Comparison of ENCODE assay signal across 28 mouse cellular contexts in the genomic region with DNA sequence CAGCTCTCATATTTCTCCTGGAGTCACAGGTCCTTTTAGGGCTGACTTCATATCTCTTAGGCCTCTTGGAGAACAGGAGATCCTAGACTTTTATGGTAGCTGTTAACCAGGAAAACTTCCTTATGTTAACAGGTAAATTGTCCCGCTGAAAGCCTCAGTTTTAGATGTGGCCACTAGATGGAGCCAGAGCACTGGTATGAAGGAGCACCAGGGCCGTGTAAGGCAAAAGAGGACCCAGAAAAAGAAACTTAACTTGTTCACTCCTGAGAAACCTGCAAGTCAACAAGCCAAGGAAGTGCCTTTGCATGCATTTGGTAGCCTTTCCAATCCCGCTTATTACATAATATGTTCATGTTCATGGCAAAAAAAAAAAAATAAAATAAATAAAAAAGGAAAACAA. TPM values are rescaled to one million over a fixed set of nuclear protein-coding genes. Genes with fewer than 3 reads are reported as not detected.
DNase-seq lines count a peak whose midpoint lies in the region; ATAC-seq and TF ChIP-seq lines count a peak whose summit lies in the region.
"Not testable (repeated sequence)": the region's sequence is repeated elsewhere in the genome, so short reads cannot be mapped to it uniquely, and the experiment has no call there.
"Had no signal": no experiment of that assay in that cellular context is flagged by ENCODE, and none has a peak within 500 bp of the region (broad histone marks: within the 10 kb centered on the region; RNA-seq: fewer than 3 reads in every experiment).

No protein-coding gene starts in this region.

- H3K36me3 ChIP-seq in G1E (replicated peaks); forebrain, embryonic 16.5 days (ENCODE audit: control insufficient read depth, insufficient read depth); hindbrain, embryonic 14.5 days (replicated peaks; ENCODE audit: control insufficient read depth, insufficient read depth); intestine, postnatal 0 days (ENCODE audit: control insufficient read depth, insufficient read depth); midbrain, embryonic 15.5 days (replicated peaks); neural tube, embryonic 14.5 days (ENCODE audit: control insufficient read depth, insufficient read depth, low read length): not testable (repeated sequence)

- H3K4me3 ChIP-seq in G1E (ENCODE audit: low read depth, low read length); forebrain, embryonic 16.5 days (replicated peaks; ENCODE audit: low read length); hindbrain, embryonic 14.5 days (replicated peaks; ENCODE audit: low read length); intestine, postnatal 0 days (ENCODE audit: low read depth, low read length); midbrain, embryonic 15.5 days; neural tube, embryonic 14.5 days (ENCODE audit: low read depth, low read length): not testable (repeated sequence)

- ATAC-seq in G1E (ENCODE audit: extremely low read depth, insufficient number of reproducible peaks, low FRiP score, poor library complexity, severe bottlenecking), result peak; percentile 34; the same call in 1 of the 2 replicates
- ATAC-seq in erythroid progenitor cell, adult 5-6 weeks (replicated peaks; ENCODE audit: low FRiP score, poor library complexity, severe bottlenecking), result 0 out of 2 replicates have a peak, but pooled peaks have one; percentile 67
- peak; percentile 73; the same call in 1 of the 2 replicates for ATAC-seq in forebrain, embryonic 16.5 days
- ATAC-seq in hindbrain, embryonic 14.5 days (ENCODE audit: low FRiP score), result peak; percentile 53; the same call in 1 of the 2 replicates
- peak; percentile 45; the same call in 1 of the 2 replicates for ATAC-seq in intestine, postnatal 0 days
- ATAC-seq in megakaryocyte progenitor cell, adult 5-6 weeks (replicated peaks; ENCODE audit: poor library complexity), result peak; percentile 94
- ATAC-seq in midbrain, embryonic 15.5 days (replicated peaks), result peak; percentile 69
- 0 out of 2 replicates have a peak, but pooled peaks have one; percentile 38 for ATAC-seq in neural tube, embryonic 14.5 days (ENCODE audit: low read depth)

- TF ChIP-seq CTCF in G1E (IDR thresholded peaks at IDR 0.05; ENCODE audit: low read depth, low read length); intestine, postnatal 0 days (IDR thresholded peaks at IDR 0.05; ENCODE audit: low read depth): not testable (repeated sequence)

- H3K4me1 ChIP-seq in G1E (ENCODE audit: insufficient read depth, low read depth, low read length); forebrain, embryonic 16.5 days (replicated peaks; ENCODE audit: control insufficient read depth, insufficient read depth, low read length); hindbrain, embryonic 14.5 days (replicated peaks; ENCODE audit: control insufficient read depth, insufficient read depth, low read length); intestine, postnatal 0 days (replicated peaks; ENCODE audit: control insufficient read depth, insufficient read depth, low read length); midbrain, embryonic 15.5 days; neural tube, embryonic 14.5 days (ENCODE audit: control insufficient read depth, insufficient read depth, low read length): not testable (repeated sequence)

- not testable (repeated sequence) for H3K27me3 ChIP-seq in G1E (ENCODE audit: insufficient read depth, low read length); forebrain, embryonic 16.5 days (replicated peaks; ENCODE audit: control insufficient read depth, insufficient read depth, low read length); hindbrain, embryonic 14.5 days (ENCODE audit: control insufficient read depth, insufficient read depth, low read length); intestine, postnatal 0 days (replicated peaks; ENCODE audit: control insufficient read depth, insufficient read depth, low read length); midbrain, embryonic 15.5 days (replicated peaks); neural tube, embryonic 14.5 days (ENCODE audit: control insufficient read depth, insufficient read depth, low read length)

- H3K9me3 ChIP-seq in G1E (replicated peaks); forebrain, embryonic 16.5 days (ENCODE audit: control insufficient read depth, low read length); hindbrain, embryonic 14.5 days (ENCODE audit: control insufficient read depth, low read length); intestine, postnatal 0 days (ENCODE audit: control insufficient read depth); midbrain, embryonic 15.5 days; neural tube, embryonic 14.5 days (ENCODE audit: control insufficient read depth, low read length): not testable (repeated sequence)

- WGBS in forebrain, embryonic 16.5 days, result no CpG with 5 or more reads among the region's 3 CpGs
- WGBS in hindbrain, embryonic 14.5 days, result no CpG with 5 or more reads among the region's 3 CpGs
- WGBS in intestine, postnatal 0 days, result no CpG with 5 or more reads among the region's 3 CpGs
- no CpG with 5 or more reads among the region's 3 CpGs for WGBS in midbrain, embryonic 15.5 days
- WGBS in neural tube, embryonic 14.5 days, result no CpG with 5 or more reads among the region's 3 CpGs

- H3K4me2 ChIP-seq in forebrain, embryonic 16.5 days (ENCODE audit: low read length); hindbrain, embryonic 14.5 days (replicated peaks); intestine, postnatal 0 days (replicated peaks; ENCODE audit: low read depth); midbrain, embryonic 15.5 days; neural tube, embryonic 14.5 days (ENCODE audit: low read depth, low read length): not testable (repeated sequence)

- DNase-seq in G1E (ENCODE audit: low spot score); hindbrain, embryonic 14.5 days (ENCODE audit: low spot score): not testable (repeated sequence)

- not testable (repeated sequence) for H3K9ac ChIP-seq in forebrain, embryonic 16.5 days (replicated peaks; ENCODE audit: low read depth, low read length); hindbrain, embryonic 14.5 days; intestine, postnatal 0 days (ENCODE audit: low read depth, low read length); midbrain, embryonic 15.5 days; neural tube, embryonic 14.5 days (replicated peaks; ENCODE audit: low read depth, low read length)

- H3K27ac ChIP-seq in forebrain, embryonic 16.5 days (ENCODE audit: low read length); hindbrain, embryonic 14.5 days; intestine, postnatal 0 days (ENCODE audit: low read depth, low read length); midbrain, embryonic 15.5 days; neural tube, embryonic 14.5 days (ENCODE audit: low read depth, low read length): not testable (repeated sequence)

RNA-seq across cellular contexts. Expression of a gene that starts 29.5 kb away (rescaled TPM):
- total RNA-seq in G1E (2014; fragmentation: Nextera tagmentation) (not detected in 2 replicates), G1E (2017) (not detected in 2 replicates)
- not detected in 2 replicates for polyA plus RNA-seq in G1E (2012)
- not detected in 2 replicates for total RNA-seq in erythroid progenitor cell, adult 5-6 weeks (2015; ENCODE audit: low replicate concordance)
- 1.2 and 2.8 TPM in 2 replicates for total RNA-seq in erythroid progenitor cell, adult 5-6 weeks (2017; ENCODE audit: low replicate concordance)
- not detected in 2 replicates for polyA plus RNA-seq in forebrain, embryonic 16.5 days (2015; fragmentation: Nextera tagmentation; extraction: Ambion mirVana)
- not detected in 2 replicates for polyA plus RNA-seq in hindbrain, embryonic 14.5 days (2014; fragmentation: Nextera tagmentation; extraction: Ambion mirVana)
- not detected in 2 replicates for polyA plus RNA-seq in intestine, postnatal 0 days (2015; fragmentation: Nextera tagmentation; extraction: Ambion mirVana)
- not detected in 2 replicates for total RNA-seq in megakaryocyte progenitor cell, adult 5-6 weeks (2015)
- not detected in 2 replicates for total RNA-seq in megakaryocyte progenitor cell, adult 5-6 weeks (2017)
- polyA plus RNA-seq in midbrain, embryonic 15.5 days (2015; fragmentation: Nextera tagmentation; extraction: Ambion mirVana), result not detected in 2 replicates
- polyA plus RNA-seq in neural tube, embryonic 14.5 days (2014; fragmentation: Nextera tagmentation; extraction: Ambion mirVana), result not detected in 2 replicates
- total RNA-seq: adrenal gland, postnatal 25 days; gastrocnemius, postnatal 25 days; heart, adult 2 months; heart, postnatal 14 days; left cerebral cortex, adult 18-20 months had no signal
- polyA plus RNA-seq: brain, embryonic 14.5 days; embryonic facial prominence, embryonic 15.5 days; forebrain, embryonic 10.5 days; heart, adult 2 months; heart, embryonic 13.5 days; hindbrain, embryonic 12.5 days; kidney, postnatal 0 days; large intestine, adult 2 months; limb, embryonic 14.5 days; liver, embryonic 13.5 days; lung, adult 2 months; midbrain, embryonic 10.5 days; spleen, adult 2 months; testis, adult 2 months; urinary bladder, adult 2 months had no signal

RNA-seq across cellular contexts. Expression of a gene that starts 41.9 kb away (rescaled TPM):
- not detected in 2 replicates for total RNA-seq in G1E (2014; fragmentation: Nextera tagmentation)
- total RNA-seq in G1E (2017), result 0.12 and 0.27 TPM in 2 replicates
- polyA plus RNA-seq in G1E (2012), result not detected in 2 replicates
- total RNA-seq in erythroid progenitor cell, adult 5-6 weeks (2015; ENCODE audit: low replicate concordance), result not detected in 2 replicates
- not detected in 2 replicates for total RNA-seq in erythroid progenitor cell, adult 5-6 weeks (2017; ENCODE audit: low replicate concordance)
- polyA plus RNA-seq in forebrain, embryonic 16.5 days (2015; fragmentation: Nextera tagmentation; extraction: Ambion mirVana), result not detected in 2 replicates
- polyA plus RNA-seq in hindbrain, embryonic 14.5 days (2014; fragmentation: Nextera tagmentation; extraction: Ambion mirVana), result not detected in 2 replicates
- polyA plus RNA-seq in intestine, postnatal 0 days (2015; fragmentation: Nextera tagmentation; extraction: Ambion mirVana), result not detected in 2 replicates
- not detected in 2 replicates for total RNA-seq in megakaryocyte progenitor cell, adult 5-6 weeks (2015)
- total RNA-seq in megakaryocyte progenitor cell, adult 5-6 weeks (2017), result not detected in 2 replicates
- not detected in 2 replicates for polyA plus RNA-seq in midbrain, embryonic 15.5 days (2015; fragmentation: Nextera tagmentation; extraction: Ambion mirVana)
- not detected in 2 replicates for polyA plus RNA-seq in neural tube, embryonic 14.5 days (2014; fragmentation: Nextera tagmentation; extraction: Ambion mirVana)
- total RNA-seq: adrenal gland, postnatal 25 days; gastrocnemius, postnatal 25 days; heart, adult 2 months; heart, postnatal 14 days; left cerebral cortex, adult 18-20 months; left cerebral cortex, postnatal 25 days had no signal
- polyA plus RNA-seq: brain, embryonic 14.5 days; forebrain, embryonic 10.5 days; heart, adult 2 months; heart, embryonic 13.5 days; hindbrain, embryonic 12.5 days; kidney, postnatal 0 days; large intestine, adult 2 months; limb, embryonic 14.5 days; liver, embryonic 13.5 days; lung, adult 2 months; midbrain, embryonic 10.5 days; spleen, adult 2 months; urinary bladder, adult 2 months had no signal

RNA-seq across cellular contexts. Expression of a gene that starts 52.7 kb away (rescaled TPM):
- total RNA-seq in G1E (2014; fragmentation: Nextera tagmentation), result not detected in 2 replicates
- total RNA-seq in G1E (2017), result 0.12 and 0.16 TPM in 2 replicates
- polyA plus RNA-seq in G1E (2012), result not detected in 2 replicates
- not detected in 2 replicates for total RNA-seq in erythroid progenitor cell, adult 5-6 weeks (2015; ENCODE audit: low replicate concordance)
- not detected in 2 replicates for total RNA-seq in erythroid progenitor cell, adult 5-6 weeks (2017; ENCODE audit: low replicate concordance)
- 0.19 TPM in 1 of 2 replicates, not detected in the other for polyA plus RNA-seq in forebrain, embryonic 16.5 days (2015; fragmentation: Nextera tagmentation; extraction: Ambion mirVana)
- not detected in 2 replicates for polyA plus RNA-seq in hindbrain, embryonic 14.5 days (2014; fragmentation: Nextera tagmentation; extraction: Ambion mirVana)
- polyA plus RNA-seq in intestine, postnatal 0 days (2015; fragmentation: Nextera tagmentation; extraction: Ambion mirVana), result not detected in 2 replicates
- not detected in 2 replicates for total RNA-seq in megakaryocyte progenitor cell, adult 5-6 weeks (2015)
- not detected in 2 replicates for total RNA-seq in megakaryocyte progenitor cell, adult 5-6 weeks (2017)
- not detected in 2 replicates for polyA plus RNA-seq in midbrain, embryonic 15.5 days (2015; fragmentation: Nextera tagmentation; extraction: Ambion mirVana)
- not detected in 2 replicates for polyA plus RNA-seq in neural tube, embryonic 14.5 days (2014; fragmentation: Nextera tagmentation; extraction: Ambion mirVana)
- total RNA-seq: adrenal gland, postnatal 25 days; gastrocnemius, postnatal 25 days; heart, adult 2 months; heart, postnatal 14 days; left cerebral cortex, adult 18-20 months; left cerebral cortex, postnatal 25 days had no signal
- polyA plus RNA-seq: brain, embryonic 14.5 days; forebrain, embryonic 10.5 days; heart, adult 2 months; heart, embryonic 13.5 days; hindbrain, embryonic 12.5 days; kidney, postnatal 0 days; large intestine, adult 2 months; limb, embryonic 14.5 days; liver, embryonic 13.5 days; lung, adult 2 months; midbrain, embryonic 10.5 days; spleen, adult 2 months; urinary bladder, adult 2 months had no signal

Comparison
In these comparisons a context has a peak if more than half of its experiments do, and no peak if none do; other contexts are left out.
1. ATAC-seq: peak in every context shown above with its lines; median percentile 94 in megakaryocyte progenitor cell, adult 5-6 weeks; 73 in forebrain, embryonic 16.5 days; 69 in midbrain, embryonic 15.5 days; 67 in erythroid progenitor cell, adult 5-6 weeks; 53 in hindbrain, embryonic 14.5 days; 45 in intestine, postnatal 0 days; 38 in neural tube, embryonic 14.5 days; 34 in G1E.